In the genomic region with DNA sequence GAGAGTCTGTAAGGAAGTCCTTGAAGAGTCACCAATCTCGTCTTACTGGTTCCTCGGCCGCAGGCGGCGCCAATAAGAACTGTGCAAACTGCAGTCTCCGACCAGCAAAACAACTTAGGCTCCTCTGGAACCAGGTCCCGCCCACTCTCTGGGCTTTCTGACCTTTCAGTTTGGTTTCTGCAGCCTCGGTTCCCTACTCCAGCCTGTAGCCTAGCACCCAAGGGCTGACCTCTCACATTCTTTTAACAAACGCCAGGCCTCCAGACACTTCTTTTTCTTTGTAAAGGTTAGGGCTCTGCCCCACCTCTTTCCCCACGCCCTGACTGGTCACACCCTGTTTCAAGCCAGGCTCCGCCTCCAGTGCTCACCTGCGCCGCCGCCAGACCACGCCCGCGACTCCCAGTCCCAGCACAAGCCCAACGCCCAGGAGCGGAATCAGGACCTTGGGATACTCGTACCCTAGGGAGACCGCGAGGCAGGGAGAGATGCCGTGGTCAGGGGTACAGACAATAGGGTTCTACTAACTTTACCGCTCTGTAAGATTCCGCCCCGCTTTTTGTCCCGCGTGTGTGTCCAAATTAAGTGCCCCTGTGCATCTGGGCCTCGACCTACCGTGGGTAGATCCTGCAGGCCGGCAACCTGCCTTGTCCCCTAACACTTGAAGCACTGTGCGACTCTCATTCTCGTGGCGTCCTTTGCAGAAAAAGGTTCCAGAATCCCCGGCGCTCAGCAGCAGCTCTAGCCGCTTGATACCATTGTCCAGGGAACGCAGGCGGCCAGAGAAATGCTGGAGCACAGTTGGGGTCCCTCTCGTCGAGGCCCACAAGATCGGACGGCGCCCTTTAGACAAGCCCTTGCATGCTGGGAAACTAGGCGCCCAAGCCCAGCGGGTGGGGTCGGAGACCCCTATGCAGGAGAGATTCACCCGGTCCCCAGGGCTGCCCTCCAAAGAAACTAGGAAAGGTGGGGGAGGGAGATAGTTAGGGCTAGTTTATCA, we compare ENCODE assay signal across 7 mouse cellular contexts. TPM values are rescaled to one million over a fixed set of nuclear protein-coding genes. Genes with fewer than 3 reads are reported as not detected.
DNase-seq lines count a peak whose midpoint lies in the region; ATAC-seq and TF ChIP-seq lines count a peak whose summit lies in the region.

Gene Ly6g6c, plus strand, starts transcription at position 438 of the 997 bp plus-strand sequence.

- H3K4me1 ChIP-seq in ES-Bruce4 (ENCODE audit: control insufficient read depth, insufficient read depth, low read length): peaks cover 6% of the 10 kb centered on the region
- no peaks in the 10 kb centered on the region; the same call in 1 of the 2 replicates for H3K4me1 ChIP-seq in bone marrow, adult 2 months (ENCODE audit: control insufficient read depth, insufficient read depth, low read length)
- peaks cover 26% of the 10 kb centered on the region for H3K4me1 ChIP-seq in forebrain, embryonic 16.5 days (replicated peaks; ENCODE audit: control insufficient read depth, insufficient read depth, low read length)
- H3K4me1 ChIP-seq in intestine, embryonic 15.5 days (replicated peaks): peaks cover 50% of the 10 kb centered on the region
- peaks cover 26% of the 10 kb centered on the region for H3K4me1 ChIP-seq in liver, embryonic 16.5 days (ENCODE audit: control insufficient read depth, low read depth, low read length)
- peaks cover 16% of the 10 kb centered on the region for H3K4me1 ChIP-seq in neural tube, embryonic 11.5 days (ENCODE audit: control insufficient read depth, insufficient read depth, low read length)

- H3K9me3 ChIP-seq in ES-Bruce4 (replicated peaks; ENCODE audit: control insufficient read depth, insufficient read depth, low read length, poor library complexity, severe bottlenecking): no peaks in the 10 kb centered on the region
- no peaks in the 10 kb centered on the region for H3K9me3 ChIP-seq in forebrain, embryonic 16.5 days (ENCODE audit: control insufficient read depth, low read length)
- no peaks in the 10 kb centered on the region for H3K9me3 ChIP-seq in intestine, embryonic 15.5 days
- no peaks in the 10 kb centered on the region for H3K9me3 ChIP-seq in liver, embryonic 16.5 days (replicated peaks; ENCODE audit: control insufficient read depth, low read length)
- H3K9me3 ChIP-seq in neural tube, embryonic 11.5 days (ENCODE audit: control insufficient read depth, low read length): no peaks in the 10 kb centered on the region

- H3K4me2 ChIP-seq in forebrain, embryonic 16.5 days (ENCODE audit: low read length): peak within 1 kb of the TSS; percentile 37
- peak within 1 kb of the TSS; percentile 73 for H3K4me2 ChIP-seq in intestine, embryonic 15.5 days (replicated peaks)
- H3K4me2 ChIP-seq in liver, embryonic 16.5 days (ENCODE audit: low read depth, low read length): peak within 1 kb of the TSS; percentile 64
- peak within 1 kb of the TSS; percentile 57 for H3K4me2 ChIP-seq in neural tube, embryonic 11.5 days (ENCODE audit: low read depth)

- peak; percentile 40 for TF ChIP-seq EP300 in ES-Bruce4 (IDR thresholded peaks at IDR 0.05; ENCODE audit: insufficient read depth, low read depth, low read length)

- peak within 1 kb of the TSS; percentile 93 for H3K27ac ChIP-seq in ES-Bruce4 (ENCODE audit: insufficient read depth, low read length)
- H3K27ac ChIP-seq in bone marrow, adult 2 months (ENCODE audit: control insufficient read depth, insufficient read depth, low read depth, low read length, poor library complexity): no peak within 1 kb of the TSS
- H3K27ac ChIP-seq in forebrain, embryonic 16.5 days (ENCODE audit: low read length): no peak within 1 kb of the TSS
- peak within 1 kb of the TSS; percentile 52 for H3K27ac ChIP-seq in intestine, embryonic 15.5 days
- H3K27ac ChIP-seq in liver, embryonic 16.5 days (ENCODE audit: low read length): no peak within 1 kb of the TSS
- no peak within 1 kb of the TSS for H3K27ac ChIP-seq in neural tube, embryonic 11.5 days (ENCODE audit: low read depth, low read length)

- H3K27me3 ChIP-seq in ES-Bruce4 (ENCODE audit: control insufficient read depth, insufficient read depth, low read length, poor library complexity, severe bottlenecking): no peaks in the 10 kb centered on the region
- peaks cover 19% of the 10 kb centered on the region for H3K27me3 ChIP-seq in forebrain, embryonic 16.5 days (replicated peaks; ENCODE audit: control insufficient read depth, insufficient read depth, low read length)
- 0 out of 2 replicates have a peak, but pooled peaks cover 6% of the 10 kb centered on the region for H3K27me3 ChIP-seq in intestine, embryonic 15.5 days (replicated peaks)
- peaks cover 64% of the 10 kb centered on the region for H3K27me3 ChIP-seq in liver, embryonic 16.5 days (ENCODE audit: control insufficient read depth, insufficient read depth, low read depth, low read length)
- H3K27me3 ChIP-seq in neural tube, embryonic 11.5 days (ENCODE audit: control insufficient read depth, insufficient read depth, low read length): peaks cover 20% of the 10 kb centered on the region

- no peaks in the 10 kb centered on the region for H3K36me3 ChIP-seq in ES-Bruce4 (ENCODE audit: control insufficient read depth, insufficient read depth, low read length, poor library complexity, severe bottlenecking)
- peaks cover 3% of the 10 kb centered on the region; the same call in 1 of the 2 replicates for H3K36me3 ChIP-seq in forebrain, embryonic 16.5 days (ENCODE audit: control insufficient read depth, insufficient read depth)
- H3K36me3 ChIP-seq in intestine, embryonic 15.5 days: peaks cover 7% of the 10 kb centered on the region; the same call in 1 of the 2 replicates
- H3K36me3 ChIP-seq in liver, embryonic 16.5 days (ENCODE audit: control insufficient read depth, insufficient read depth): no peaks in the 10 kb centered on the region
- H3K36me3 ChIP-seq in neural tube, embryonic 11.5 days (ENCODE audit: control insufficient read depth, insufficient read depth, low read length): peaks cover 2% of the 10 kb centered on the region; the same call in 1 of the 2 replicates

- no peak for TF ChIP-seq CTCF in ES-Bruce4 (IDR thresholded peaks at IDR 0.05; ENCODE audit: low read depth, low read length)
- no peak for TF ChIP-seq CTCF in bone marrow, adult 2 months (IDR thresholded peaks at IDR 0.05; ENCODE audit: control insufficient read depth, insufficient read depth, low read length)

- peak within 1 kb of the TSS; percentile 79 for H3K4me3 ChIP-seq in ES-Bruce4 (ENCODE audit: low read depth, low read length)
- H3K4me3 ChIP-seq in bone marrow, adult 2 months (replicated peaks; ENCODE audit: control insufficient read depth, low read depth, low read length): peak within 1 kb of the TSS; percentile 35
- peak within 1 kb of the TSS; percentile 20 for H3K4me3 ChIP-seq in forebrain, embryonic 16.5 days (replicated peaks; ENCODE audit: low read length)
- peak within 1 kb of the TSS; percentile 32 for H3K4me3 ChIP-seq in intestine, embryonic 15.5 days (replicated peaks)
- peak within 1 kb of the TSS; percentile 52 for H3K4me3 ChIP-seq in liver, embryonic 16.5 days (ENCODE audit: low read depth, low read length)
- H3K4me3 ChIP-seq in neural tube, embryonic 11.5 days (ENCODE audit: low read depth, low read length): peak within 1 kb of the TSS; percentile 22

- no peak for ATAC-seq in forebrain, embryonic 16.5 days
- peak; percentile 89 for ATAC-seq in intestine, embryonic 15.5 days
- ATAC-seq in liver, embryonic 16.5 days (ENCODE audit: low read depth): peak; percentile 38; the same call in 1 of the 2 replicates
- ATAC-seq in neural tube, embryonic 11.5 days (ENCODE audit: insufficient read depth, low FRiP score, low TSS enrichment): no peak

- DNase-seq in neural tube, embryonic 11.5 days (ENCODE audit: low spot score): peak; percentile 49
- DNase-seq in frontal cortex, postnatal 10 days (ENCODE audit: low spot score in 2 of 2): no peak

- WGBS in bone marrow, adult 2 months: 2% methylated on average over 48 of the region's 48 CpGs
- 2% methylated on average over 48 of the region's 48 CpGs for WGBS in forebrain, embryonic 16.5 days
- WGBS in intestine, embryonic 15.5 days: 3% methylated on average over 48 of the region's 48 CpGs
- WGBS in liver, embryonic 16.5 days (ENCODE audit: insufficient replicate concordance): 2% methylated on average over 48 of the region's 48 CpGs
- WGBS in neural tube, embryonic 11.5 days: under 1% methylated on average over 48 of the region's 48 CpGs

- H3K9ac ChIP-seq in ES-Bruce4 (ENCODE audit: low read depth, poor library complexity, severe bottlenecking): peak within 1 kb of the TSS; percentile 64
- H3K9ac ChIP-seq in forebrain, embryonic 16.5 days (replicated peaks; ENCODE audit: low read depth, low read length): 0 out of 2 replicates have a peak within 1 kb of the TSS, but pooled peaks have one; percentile 14
- peak within 1 kb of the TSS; percentile 42 for H3K9ac ChIP-seq in intestine, embryonic 15.5 days
- H3K9ac ChIP-seq in liver, embryonic 16.5 days (ENCODE audit: low read depth, low read length): no peak within 1 kb of the TSS
- peak within 1 kb of the TSS; percentile 49 for H3K9ac ChIP-seq in neural tube, embryonic 11.5 days (ENCODE audit: low read length)

- peak; percentile 64 for TF ChIP-seq POLR2A in ES-Bruce4 (IDR thresholded peaks at IDR 0.05; ENCODE audit: insufficient read depth, low read length)
- TF ChIP-seq POLR2A in bone marrow, adult 2 months (IDR thresholded peaks at IDR 0.05; ENCODE audit: borderline replicate concordance, control insufficient read depth, low read depth, low read length): 0 out of 2 replicates have a peak, but pooled peaks have one; percentile 14

RNA-seq across cellular contexts. Expression of gene Ly6g6c, which starts in this region (rescaled TPM):
- 3.7 and 4.0 TPM in 2 replicates for polyA plus RNA-seq in ES-Bruce4 (2011; ENCODE audit: insufficient read depth, insufficient read length, low read depth, missing spikeins)
- polyA plus RNA-seq in bone marrow, adult 2 months (2011; ENCODE audit: insufficient read depth, insufficient read length, low replicate concordance, missing spikeins): 1.6 and 1.7 TPM in 2 replicates
- not detected in 2 replicates for polyA plus RNA-seq in forebrain, embryonic 16.5 days (2015; fragmentation: Nextera tagmentation; extraction: Ambion mirVana)
- polyA plus RNA-seq in intestine, embryonic 15.5 days (2015; fragmentation: Nextera tagmentation; extraction: Ambion mirVana): not detected in 2 replicates
- 0.24 and 0.37 TPM in 2 replicates for polyA plus RNA-seq in liver, embryonic 16.5 days (2015; fragmentation: Nextera tagmentation; extraction: Ambion mirVana)
- 0.43 TPM in 1 of 2 replicates, not detected in the other for polyA plus RNA-seq in neural tube, embryonic 11.5 days (2014; fragmentation: Nextera tagmentation; extraction: Ambion mirVana)

Comparison
In these comparisons a context has a peak if more than half of its experiments do, and no peak if none do; other contexts are left out.
1. Peak in ATAC-seq, H3K4me3 ChIP-seq, H3K27ac ChIP-seq, H3K9ac ChIP-seq and H3K4me2 ChIP-seq in intestine, embryonic 15.5 days; RNA of the gene not detected or under 1 TPM.
2. Peak in ATAC-seq, H3K4me3 ChIP-seq and H3K4me2 ChIP-seq in liver, embryonic 16.5 days; RNA of the gene not detected or under 1 TPM.
3. Peak in DNase-seq, H3K4me3 ChIP-seq, H3K9ac ChIP-seq and H3K4me2 ChIP-seq in neural tube, embryonic 11.5 days; RNA of the gene not detected or under 1 TPM.
4. H3K4me3 ChIP-seq: peak in every context shown above with its lines; median percentile 79 in ES-Bruce4; 52 in liver, embryonic 16.5 days; 35 in bone marrow, adult 2 months; 32 in intestine, embryonic 15.5 days; 22 in neural tube, embryonic 11.5 days; 20 in forebrain, embryonic 16.5 days.